Mouse (Mus musculus) kidney, postnatal 36 days (tissue): ENCODE data around the gene Hoxa9.

Source experiments
- DNase-seq, 2 experiments: peaks; one replicate each; pipeline ENCODE4 v3.0.0; 2021 to 2022; ENCODE audit warnings: mixed read lengths in 2 of 2

Gene Hoxa9

GRCm38 (mm10) chr6:52216691-52217458, 14.0 kb downstream of the Hoxa9 start:
- peak in 1 of 2 experiments; percentile 73 for DNase-seq

GRCm38 (mm10) chr6:52215771-52216535, 14.9 kb downstream of the Hoxa9 start:
- peak; percentile 12 to 64 for DNase-seq

DNA sequence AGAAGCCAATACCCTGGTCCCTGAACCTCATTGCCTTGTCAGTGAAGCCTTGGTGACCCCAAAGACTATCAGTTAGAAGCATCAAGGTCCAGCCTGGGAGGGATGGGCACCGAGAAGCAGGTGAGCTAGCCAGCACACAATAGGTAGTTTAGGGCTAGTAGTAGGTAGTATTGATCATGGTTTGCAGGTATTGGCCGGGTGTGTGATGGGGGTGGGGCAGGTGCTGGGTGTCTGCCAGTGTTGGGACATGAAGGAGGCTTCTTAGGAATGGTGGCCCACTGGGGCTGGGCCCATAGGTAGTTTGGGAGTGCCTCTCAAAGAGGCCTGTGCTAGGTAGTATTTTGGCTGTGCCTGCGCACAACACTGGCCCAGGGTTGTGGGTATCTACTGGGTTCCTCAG, 15.8 kb downstream of the Hoxa9 start:
- peak in 1 of 2 experiments; percentile 45 for DNase-seq

GRCm38 (mm10) chr6:52214271-52214670, 16.6 kb downstream of the Hoxa9 start:
- DNase-seq, result peak in 1 of 2 experiments; percentile 49

GRCm38 (mm10) chr6:52213119-52213986, 17.5 kb downstream of the Hoxa9 start, which contains the start of the genes Hoxa3 and Gm28308:
Gene Hoxa3 (minus strand): TSS chr6:52213336.
Gene Gm28308 (minus strand): TSS chr6:52213339.
- peak; percentile 85 to 88 for DNase-seq

- peak; percentile 80 to 82 for DNase-seq
These were observed 18.3 kb downstream of the Hoxa9 start for GRCm38 (mm10) chr6:52212556-52213118.

DNA sequence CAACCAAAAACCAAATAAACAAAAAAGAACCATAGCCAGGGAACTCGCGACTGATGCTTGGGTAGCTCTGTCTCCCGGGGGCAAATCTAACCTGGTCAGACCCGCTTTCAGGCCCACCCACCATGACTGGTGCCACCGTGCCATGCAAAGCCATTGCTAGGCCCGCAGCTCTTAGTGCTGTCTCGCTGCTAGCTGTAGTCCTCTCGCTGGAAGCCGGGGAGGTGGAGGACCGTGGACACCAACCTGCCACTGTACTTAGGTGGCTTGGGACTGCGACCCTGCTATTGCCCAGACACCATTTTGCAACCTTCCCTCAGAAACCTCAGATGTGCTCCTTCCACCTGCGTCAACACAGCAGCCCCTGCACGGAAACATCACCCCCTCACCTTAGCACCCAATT, 18.9 kb downstream of the Hoxa9 start:
- DNase-seq, result peak in 1 of 2 experiments; percentile 55

DNA sequence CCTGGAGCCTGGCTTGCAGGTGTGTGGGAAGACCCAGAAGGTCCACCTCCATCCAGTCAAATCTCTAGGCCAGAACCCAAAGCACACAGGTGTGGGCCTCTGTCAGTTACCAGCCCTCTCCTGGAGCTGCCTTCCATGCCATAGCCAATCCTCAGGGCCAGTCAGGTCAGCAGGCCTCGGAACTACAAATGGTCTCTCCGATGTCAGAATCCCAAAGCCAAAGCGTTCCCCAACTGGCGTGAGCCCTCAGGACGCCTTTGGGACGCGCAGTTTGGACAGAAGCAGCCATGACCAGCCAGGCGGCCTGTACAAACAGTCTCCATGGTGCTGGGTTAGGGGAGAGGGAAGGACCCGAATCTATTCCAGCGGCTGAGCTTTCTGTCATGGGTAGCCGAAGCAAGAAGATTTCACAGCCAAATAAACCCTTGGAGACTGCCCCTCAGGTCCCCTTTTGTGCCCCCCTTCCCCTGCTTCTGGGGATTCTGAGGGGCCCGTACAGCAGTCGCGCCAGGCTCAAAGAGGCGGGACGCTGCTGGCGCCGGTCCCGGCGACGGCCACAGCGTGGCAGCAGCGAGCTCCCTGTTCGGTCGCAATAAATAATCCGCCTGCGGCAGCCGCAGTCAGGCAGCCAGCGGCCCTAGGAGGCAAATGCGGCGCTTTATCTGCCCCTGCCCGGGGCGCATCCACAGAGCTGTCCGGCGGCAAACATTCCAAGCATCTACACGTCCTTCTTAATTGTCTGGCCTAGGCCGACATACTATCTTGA, 19.5 kb downstream of the Hoxa9 start:
- peak; percentile 88 to 94 for DNase-seq

GRCm38 (mm10) chr6:52209685-52210046, 21.2 kb downstream of the Hoxa9 start:
- peak in 1 of 2 experiments; percentile 41 for DNase-seq

DNA sequence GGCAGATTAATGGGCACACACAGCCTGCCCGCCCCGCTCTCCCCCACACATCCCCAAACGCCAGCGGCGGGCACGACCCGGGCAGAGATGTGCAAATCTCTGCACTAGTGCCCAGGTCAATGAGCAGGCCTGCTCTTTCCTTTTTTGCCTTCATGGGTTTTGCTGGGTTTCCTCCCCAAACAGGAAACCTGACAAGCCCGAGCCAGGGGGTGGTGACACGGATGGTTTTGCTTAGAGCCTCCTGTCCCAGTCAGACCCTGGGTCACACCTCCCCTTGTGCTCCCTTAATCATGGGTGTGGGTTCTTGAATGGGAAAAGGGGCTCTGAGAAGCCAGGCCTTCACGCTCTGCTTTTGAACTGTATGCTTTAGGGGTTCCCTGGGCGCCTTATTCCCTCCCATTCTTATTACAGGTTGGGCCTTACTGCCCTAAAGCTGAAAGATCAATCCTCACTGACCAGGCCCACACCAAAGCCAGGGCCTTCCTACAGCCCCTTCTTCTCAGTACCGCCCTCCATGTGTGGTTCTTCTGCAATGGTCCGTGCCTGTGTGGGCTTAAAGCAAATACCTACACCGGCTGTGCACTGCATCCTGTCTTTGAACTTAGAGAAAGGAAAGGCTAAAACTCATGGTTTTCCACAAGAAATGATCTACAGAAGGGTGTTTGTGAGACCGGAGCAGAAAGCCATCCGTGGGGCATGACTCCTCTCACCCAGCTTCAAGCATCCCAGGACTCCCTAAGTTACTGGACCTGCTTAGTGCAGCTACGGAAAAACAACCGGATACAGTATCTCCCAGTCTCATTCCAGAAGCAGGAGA, 21.8 kb downstream of the Hoxa9 start:
- peak in 1 of 2 experiments; percentile 10 for DNase-seq

- DNase-seq, result peak in 1 of 2 experiments; percentile 90
These were observed 22.6 kb downstream of the Hoxa9 start, which contains the start of gene Hoxa6 for GRCm38 (mm10) chr6:52208072-52208867. Gene Hoxa6 (minus strand): TSS chr6:52208722.

- DNase-seq, result no peak
These were observed 23.3 kb downstream of the Hoxa9 start for GRCm38 (mm10) chr6:52207684-52207976.

DNA sequence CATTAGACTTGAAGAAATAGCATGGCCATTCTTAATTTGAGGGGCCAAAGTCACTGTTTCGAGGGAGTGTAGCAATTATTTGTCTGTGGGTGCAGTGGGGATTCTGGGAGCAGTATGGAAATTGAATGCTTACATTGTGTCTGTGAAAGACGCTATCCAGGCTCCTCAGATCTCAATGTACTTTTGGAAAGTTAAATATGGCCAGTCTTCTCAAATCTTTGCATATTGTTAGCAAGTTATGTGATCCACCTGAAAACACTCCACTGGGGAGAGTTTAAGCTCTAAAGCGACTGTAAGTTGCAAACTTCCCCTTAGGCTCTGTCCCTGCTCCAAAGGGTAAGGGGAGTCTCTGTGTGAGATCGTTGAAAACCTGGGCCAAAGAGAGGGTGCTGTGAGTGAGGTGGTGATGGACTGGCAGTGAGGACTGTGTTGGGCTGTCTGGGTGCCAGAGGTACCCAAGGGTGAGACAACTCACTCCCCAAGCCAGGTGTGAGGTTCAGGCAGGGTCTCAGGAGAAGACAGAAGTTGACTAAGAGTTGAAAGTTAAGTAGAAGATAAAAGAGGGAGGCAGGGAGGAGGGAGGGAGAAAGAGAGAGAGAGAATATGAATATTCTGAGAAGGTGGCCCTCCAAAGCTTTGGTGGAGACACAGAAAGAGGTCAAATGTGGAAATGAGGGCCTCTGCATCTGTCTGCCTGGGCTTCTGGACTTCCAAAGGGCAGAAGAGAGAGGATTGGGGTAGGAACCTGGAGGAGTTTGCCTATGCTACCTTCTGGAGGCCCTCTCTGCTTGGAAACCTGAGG, 23.8 kb downstream of the Hoxa9 start:
- DNase-seq, result peak in 1 of 2 experiments; percentile 10

DNA sequence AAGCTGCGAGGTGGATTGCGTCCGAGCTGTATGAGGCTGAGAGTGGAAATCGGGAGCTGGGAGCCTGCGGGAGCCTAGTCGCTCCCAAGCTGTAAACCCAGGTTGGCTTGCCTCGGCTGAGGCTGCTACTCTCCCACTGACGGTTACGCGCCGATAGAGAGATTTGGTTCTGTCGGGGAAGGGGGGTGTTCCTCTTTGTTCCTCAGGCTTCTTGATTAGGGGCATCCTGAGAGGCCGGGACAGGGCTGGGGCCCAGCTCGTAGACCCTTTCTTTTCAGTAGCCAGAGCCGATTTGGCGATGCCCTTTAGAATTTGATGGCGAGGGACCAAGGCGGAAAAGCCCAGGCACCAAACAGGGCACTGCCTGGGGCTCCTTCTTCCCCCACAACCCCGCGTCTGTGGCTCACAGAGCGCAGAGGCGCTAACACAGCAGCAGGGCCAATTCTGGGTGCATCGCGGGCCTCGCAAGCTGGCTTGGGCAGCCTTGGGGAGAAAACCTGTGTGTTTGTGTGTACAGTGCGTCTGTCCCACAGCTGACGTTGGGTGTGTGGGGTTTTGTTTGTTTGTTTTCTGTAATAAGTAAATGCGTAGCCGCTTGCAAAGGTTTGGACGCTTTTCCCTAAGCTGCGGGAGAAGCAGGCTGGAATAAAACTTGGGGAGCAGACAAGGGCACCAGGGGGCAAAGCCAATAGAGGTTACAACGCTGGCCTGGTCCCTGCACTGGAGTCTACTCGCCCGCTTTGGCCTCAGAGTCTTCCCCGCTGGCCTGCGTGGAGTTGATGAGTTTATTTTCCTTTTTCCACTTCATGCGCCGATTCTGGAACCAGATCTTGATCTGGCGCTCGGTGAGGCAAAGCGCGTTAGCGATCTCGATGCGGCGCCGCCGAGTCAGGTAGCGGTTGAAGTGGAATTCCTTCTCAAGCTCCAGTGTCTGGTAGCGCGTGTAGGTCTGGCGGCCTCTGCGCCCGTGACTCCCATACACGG, 25.0 kb downstream of the Hoxa9 start:
- peak in 1 of 2 experiments; percentile 21 for DNase-seq

DNA sequence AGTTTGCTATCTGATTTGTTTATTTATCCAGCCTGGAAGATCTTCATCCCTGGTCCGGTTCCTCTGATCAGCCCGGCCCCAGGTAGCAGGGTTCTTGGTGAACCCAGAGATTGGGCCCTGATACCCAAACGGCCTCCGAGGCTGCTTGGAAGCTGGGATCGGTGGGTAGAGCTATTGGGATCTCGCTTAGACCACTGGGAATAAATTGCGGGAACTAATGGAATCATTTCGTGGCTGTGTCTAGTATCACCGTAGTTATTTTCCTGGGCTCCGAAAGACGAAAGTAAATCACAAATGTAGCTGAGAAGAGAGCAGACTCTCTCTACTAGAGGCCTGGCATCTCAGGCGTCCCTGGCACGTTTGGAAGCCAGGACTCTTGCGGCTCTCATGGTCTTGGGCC, 25.7 kb downstream of the Hoxa9 start:
- peak in 1 of 2 experiments; percentile 12 for DNase-seq

- DNase-seq, result peak; percentile 94 to 95
These were observed 26.7 kb downstream of the Hoxa9 start, which contains the start of gene Hoxa5 for GRCm38 (mm10) chr6:52204050-52204752. Gene Hoxa5 (minus strand): TSS chr6:52204587.
